ENCODE assay signal across 24 mouse cellular contexts in the genomic region with DNA sequence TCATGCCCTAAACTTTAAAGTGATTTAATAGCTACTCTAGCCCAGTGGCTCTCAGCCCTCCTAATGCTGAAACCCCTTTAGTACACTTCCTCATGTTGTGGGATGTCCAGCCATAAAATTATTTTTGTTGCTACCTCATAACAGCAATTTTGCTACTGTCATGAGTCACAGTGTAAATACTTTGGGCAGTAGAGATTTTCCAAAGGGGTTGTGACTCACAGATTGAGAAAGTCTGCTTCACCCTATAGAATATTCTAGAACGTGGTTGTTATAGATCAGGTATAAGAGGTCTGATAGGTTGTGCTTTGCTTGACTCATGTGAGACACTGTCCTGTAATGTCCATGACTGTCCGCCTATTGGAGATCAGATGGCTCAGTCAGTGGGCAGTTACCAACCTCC.
DNase-seq lines count a peak whose midpoint lies in the region; ATAC-seq and TF ChIP-seq lines count a peak whose summit lies in the region.
"Had no signal": no experiment of that assay in that cellular context is flagged by ENCODE, and none has a peak within 500 bp of the region (broad histone marks: within the 10 kb centered on the region; RNA-seq: fewer than 3 reads in every experiment).

No protein-coding gene starts in this region.

- H3K9ac ChIP-seq in intestine, postnatal 0 days (ENCODE audit: low read depth, low read length), result no peak overlapping the region
- H3K9ac ChIP-seq in intestine, embryonic 15.5 days, result no peak overlapping the region
- H3K9ac ChIP-seq in kidney, embryonic 15.5 days, result no peak overlapping the region
- H3K9ac ChIP-seq in hindbrain, embryonic 12.5 days, result no peak overlapping the region
- H3K9ac ChIP-seq: embryonic facial prominence, embryonic 13.5 days; embryonic facial prominence, embryonic 15.5 days; forebrain, embryonic 12.5 days had no signal

- no peak for TF ChIP-seq CTCF in intestine, postnatal 0 days (IDR thresholded peaks at IDR 0.05; ENCODE audit: low read depth)
- TF ChIP-seq CTCF in C2C12 (IDR thresholded peaks at IDR 0.05; ENCODE audit: control insufficient read depth, insufficient read depth, insufficient read length), result no peak

- no peak overlapping the region for H3K4me3 ChIP-seq in intestine, postnatal 0 days (ENCODE audit: low read depth, low read length)
- no peak overlapping the region for H3K4me3 ChIP-seq in intestine, embryonic 15.5 days (replicated peaks)
- H3K4me3 ChIP-seq in C2C12 (ENCODE audit: insufficient read depth, poor library complexity, severe bottlenecking), result no peak overlapping the region
- no peak overlapping the region for H3K4me3 ChIP-seq in macrophage (ENCODE audit: inconsistent target)
- H3K4me3 ChIP-seq in kidney, embryonic 15.5 days (replicated peaks), result no peak overlapping the region
- no peak overlapping the region for H3K4me3 ChIP-seq in hindbrain, embryonic 12.5 days
- H3K4me3 ChIP-seq: embryonic facial prominence, embryonic 13.5 days; embryonic facial prominence, embryonic 15.5 days; erythroblast, embryonic 14.5 days; forebrain, embryonic 10.5 days; forebrain, embryonic 12.5 days had no signal

- H3ac ChIP-seq in C2C12 (ENCODE audit: control insufficient read depth, insufficient read length, low read depth), result no peak overlapping the region

- H3K4me1 ChIP-seq in intestine, postnatal 0 days (replicated peaks; ENCODE audit: control insufficient read depth, insufficient read depth, low read length), result no peaks in the 10 kb centered on the region; the same call in 1 of the 2 replicates
- H3K4me1 ChIP-seq in intestine, embryonic 15.5 days (replicated peaks), result peaks cover 12% of the 10 kb centered on the region; the same call in 1 of the 2 replicates
- H3K4me1 ChIP-seq in kidney, embryonic 15.5 days, result peaks cover 14% of the 10 kb centered on the region
- H3K4me1 ChIP-seq in hindbrain, embryonic 12.5 days, result peaks cover 9% of the 10 kb centered on the region; the same call in 1 of the 2 replicates
- H3K4me1 ChIP-seq: forebrain, embryonic 12.5 days had no signal

- DNase-seq in gastrocnemius, postnatal 25 days, result peak; percentile 1
- no peak for DNase-seq in gastrocnemius, postnatal 14 days
- DNase-seq: adrenal gland, adult 2 months; adrenal gland, postnatal 10 days; adrenal gland, postnatal 25 days; B cell, adult 2 months; cerebellum, adult 11-12 months; cerebellum, adult 2 months; cerebellum, adult 9-10 months; cerebellum, postnatal 10 days; cerebellum, postnatal 25 days had no signal

- no peaks in the 10 kb centered on the region for H3K79me2 ChIP-seq in C2C12 (ENCODE audit: control insufficient read depth, insufficient read depth)
- peaks cover 8% of the 10 kb centered on the region; the same call in 1 of the 2 replicates for H3K79me2 ChIP-seq in macrophage (ENCODE audit: inconsistent target)

- no peaks in the 10 kb centered on the region for H3K36me3 ChIP-seq in intestine, postnatal 0 days (ENCODE audit: control insufficient read depth, insufficient read depth)
- H3K36me3 ChIP-seq in intestine, embryonic 15.5 days, result no peaks in the 10 kb centered on the region
- H3K36me3 ChIP-seq in C2C12 (ENCODE audit: control insufficient read depth, insufficient read depth) (no peaks in the 10 kb centered on the region), macrophage (ENCODE audit: inconsistent target) (no peaks in the 10 kb centered on the region)
- no peaks in the 10 kb centered on the region for H3K36me3 ChIP-seq in kidney, embryonic 15.5 days
- no peaks in the 10 kb centered on the region for H3K36me3 ChIP-seq in hindbrain, embryonic 12.5 days
- H3K36me3 ChIP-seq: embryonic facial prominence, embryonic 13.5 days; embryonic facial prominence, embryonic 15.5 days; forebrain, embryonic 10.5 days; forebrain, embryonic 12.5 days had no signal

- H3K4me2 ChIP-seq in intestine, postnatal 0 days (replicated peaks; ENCODE audit: low read depth), result no peak overlapping the region
- H3K4me2 ChIP-seq in intestine, embryonic 15.5 days (replicated peaks), result no peak overlapping the region
- H3K4me2 ChIP-seq in kidney, embryonic 15.5 days, result no peak overlapping the region
- H3K4me2 ChIP-seq in hindbrain, embryonic 12.5 days (replicated peaks), result no peak overlapping the region
- H3K4me2 ChIP-seq: embryonic facial prominence, embryonic 13.5 days; embryonic facial prominence, embryonic 15.5 days; forebrain, embryonic 12.5 days had no signal

- 98% methylated on average over 2 of the region's 2 CpGs for WGBS in intestine, postnatal 0 days
- WGBS in intestine, embryonic 15.5 days, result 92% methylated on average over 2 of the region's 2 CpGs
- WGBS in macrophage (ENCODE audit: missing documents), result 83% methylated on average over 2 of the region's 2 CpGs
- 98% methylated on average over 2 of the region's 2 CpGs for WGBS in kidney, embryonic 15.5 days
- WGBS in hindbrain, embryonic 12.5 days, result 94% methylated on average over 2 of the region's 2 CpGs

- H3K9me3 ChIP-seq in intestine, postnatal 0 days (ENCODE audit: control insufficient read depth), result no peaks in the 10 kb centered on the region
- H3K9me3 ChIP-seq in intestine, embryonic 15.5 days, result no peaks in the 10 kb centered on the region
- no peaks in the 10 kb centered on the region for H3K9me3 ChIP-seq in kidney, embryonic 15.5 days (replicated peaks)
- no peaks in the 10 kb centered on the region for H3K9me3 ChIP-seq in hindbrain, embryonic 12.5 days (replicated peaks)
- H3K9me3 ChIP-seq: embryonic facial prominence, embryonic 13.5 days; embryonic facial prominence, embryonic 15.5 days; forebrain, embryonic 10.5 days; forebrain, embryonic 12.5 days had no signal

- intact Hi-C loops in gastrocnemius, postnatal 14 days (cut with DNase I; ENCODE audit: low total_unique reads), result no loop called here

- H3K79me3 ChIP-seq in C2C12 (ENCODE audit: low read depth), result no peaks in the 10 kb centered on the region

- no peaks in the 10 kb centered on the region for H3K27me3 ChIP-seq in intestine, postnatal 0 days (replicated peaks; ENCODE audit: control insufficient read depth, insufficient read depth, low read length)
- H3K27me3 ChIP-seq in intestine, embryonic 15.5 days (replicated peaks), result no peaks in the 10 kb centered on the region
- no peaks in the 10 kb centered on the region for H3K27me3 ChIP-seq in C2C12 (ENCODE audit: control insufficient read depth, insufficient read depth, insufficient read length)
- no peaks in the 10 kb centered on the region for H3K27me3 ChIP-seq in kidney, embryonic 15.5 days
- H3K27me3 ChIP-seq in hindbrain, embryonic 12.5 days, result no peaks in the 10 kb centered on the region; the same call in 1 of the 2 replicates
- H3K27me3 ChIP-seq: embryonic facial prominence, embryonic 13.5 days; embryonic facial prominence, embryonic 15.5 days had no signal

- peak overlapping the region; percentile 4; the same call in 1 of the 2 replicates for H3K27ac ChIP-seq in intestine, postnatal 0 days (ENCODE audit: low read depth, low read length)
- H3K27ac ChIP-seq in intestine, embryonic 15.5 days, result no peak overlapping the region
- peak overlapping the region; percentile 99 for H3K27ac ChIP-seq in macrophage
- H3K27ac ChIP-seq in kidney, embryonic 15.5 days, result no peak overlapping the region
- no peak overlapping the region for H3K27ac ChIP-seq in hindbrain, embryonic 12.5 days
- H3K27ac ChIP-seq: embryonic facial prominence, embryonic 13.5 days; embryonic facial prominence, embryonic 15.5 days; forebrain, embryonic 10.5 days; forebrain, embryonic 12.5 days had no signal

- no peak for ATAC-seq in intestine, postnatal 0 days
- ATAC-seq in intestine, embryonic 15.5 days, result no peak
- ATAC-seq in kidney, embryonic 15.5 days (replicated peaks; ENCODE audit: low FRiP score), result no peak
- no peak for ATAC-seq in hindbrain, embryonic 12.5 days (ENCODE audit: low FRiP score)
- ATAC-seq: forebrain, embryonic 14.5 days; forebrain, embryonic 16.5 days had no signal

TF ChIP-seq in C2C12, 6 proteins besides CTCF, POLR2A, EP300 and RAD21:
- TF ChIP-seq CEBPB (IDR thresholded peaks at IDR 0.05; ENCODE audit: low read depth), result peak; percentile 52
- TF ChIP-seq MYOD1 (IDR thresholded peaks at IDR 0.05; ENCODE audit: control insufficient read depth, insufficient read length, low read depth), result no peak
- no peak for TF ChIP-seq MYOG (IDR thresholded peaks at IDR 0.05; ENCODE audit: control insufficient read depth, extremely low read depth, insufficient read length)
- peak; percentile 48 for TF ChIP-seq FOSL1 (IDR thresholded peaks at IDR 0.05; ENCODE audit: insufficient read depth, low read length, poor library complexity, severe bottlenecking)
- TF ChIP-seq MAX (IDR thresholded peaks at IDR 0.05), result no peak
TF ChIP-seq in C2C12: peak in this region for 2.

Comparison
In these comparisons a context has a peak if more than half of its experiments do, and no peak if none do; other contexts are left out.
1. H3K27ac ChIP-seq: peak in intestine, postnatal 0 days (single experiment) and macrophage (single experiment); none in intestine, embryonic 15.5 days (single experiment), kidney, embryonic 15.5 days (single experiment) and hindbrain, embryonic 12.5 days (single experiment).